8 mouse cellular contexts compared by ENCODE assay signal in the genomic region with DNA sequence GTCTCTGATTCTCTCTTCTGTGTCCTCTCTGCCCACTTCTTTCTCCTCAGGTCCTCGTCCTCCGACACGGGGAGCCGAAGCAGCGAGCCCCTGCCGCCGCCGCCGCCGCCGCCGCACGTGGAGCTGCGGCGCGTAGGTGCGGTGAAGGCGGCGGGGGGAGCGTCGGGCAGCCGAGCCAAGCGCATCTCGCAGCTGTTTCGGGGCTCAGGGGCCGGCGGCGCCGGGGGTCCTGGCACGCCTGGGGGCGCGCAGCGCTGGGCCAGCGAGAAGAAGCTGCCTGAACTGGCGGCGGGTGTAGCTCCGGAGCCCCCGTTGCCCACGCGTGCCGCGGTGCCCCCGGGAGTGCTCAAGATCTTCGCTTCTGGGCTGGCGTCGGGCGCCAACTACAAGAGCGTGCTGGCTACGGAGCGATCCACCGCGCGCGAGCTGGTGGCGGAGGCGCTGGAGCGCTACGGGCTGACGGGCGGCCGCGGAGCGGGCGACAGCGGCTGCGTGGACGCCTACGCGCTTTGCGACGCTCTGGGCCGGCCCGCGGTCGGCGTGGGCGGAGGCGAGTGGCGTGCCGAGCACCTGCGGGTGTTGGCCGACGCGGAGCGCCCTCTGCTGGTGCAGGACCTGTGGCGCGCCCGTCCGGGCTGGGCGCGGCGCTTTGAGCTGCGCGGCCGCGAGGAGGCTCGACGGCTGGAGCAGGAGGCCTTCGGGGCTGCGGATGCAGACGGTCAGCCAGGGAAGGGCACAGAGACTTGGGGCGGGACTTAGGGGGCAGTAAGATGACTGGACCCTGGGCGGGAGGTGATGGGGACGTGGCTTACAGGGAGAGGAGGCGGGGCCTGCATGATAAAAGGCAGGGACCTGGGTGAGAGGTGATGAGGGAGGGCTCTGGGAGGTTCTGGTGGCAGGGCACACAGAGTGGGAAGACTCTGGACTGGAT. TPM values are rescaled to one million over a fixed set of nuclear protein-coding genes. Genes with fewer than 3 reads are reported as not detected.
DNase-seq lines count a peak whose midpoint lies in the region; ATAC-seq and TF ChIP-seq lines count a peak whose summit lies in the region.

No protein-coding gene starts in this region.

- TF ChIP-seq EP300 in ES-Bruce4 (IDR thresholded peaks at IDR 0.05; ENCODE audit: insufficient read depth, low read depth, low read length) = no peak

- H3K4me2 ChIP-seq in forebrain, embryonic 15.5 days (replicated peaks) = peak overlapping the region; percentile 91
- H3K4me2 ChIP-seq in neural tube, embryonic 15.5 days = peak overlapping the region; percentile 88

- H3K4me1 ChIP-seq in ES-Bruce4 (ENCODE audit: control insufficient read depth, insufficient read depth, low read length) = peaks cover 5% of the 10 kb centered on the region
- peaks cover 11% of the 10 kb centered on the region for H3K4me1 ChIP-seq in forebrain, embryonic 15.5 days
- H3K4me1 ChIP-seq in lung, adult 2 months (ENCODE audit: control insufficient read depth, insufficient read depth, low read length) = 0 out of 2 replicates have a peak, but pooled peaks cover 7% of the 10 kb centered on the region
- peaks cover 24% of the 10 kb centered on the region for H3K4me1 ChIP-seq in neural tube, embryonic 15.5 days
- H3K4me1 ChIP-seq in testis, adult 2 months (ENCODE audit: control insufficient read depth, insufficient read depth, low read length) = peaks cover 28% of the 10 kb centered on the region

- H3K4me3 ChIP-seq in ES-Bruce4 (ENCODE audit: low read depth, low read length) = peak overlapping the region; percentile 57
- H3K4me3 ChIP-seq in forebrain, embryonic 15.5 days = peak overlapping the region; percentile 54
- peak overlapping the region; percentile 94 for H3K4me3 ChIP-seq in lung, adult 2 months (replicated peaks; ENCODE audit: extremely low read depth, low read depth, low read length)
- H3K4me3 ChIP-seq in neural tube, embryonic 15.5 days (replicated peaks) = peak overlapping the region; percentile 56
- peak overlapping the region; percentile 87 for H3K4me3 ChIP-seq in testis, adult 2 months (ENCODE audit: control insufficient read depth, low read depth, low read length)

- under 1% methylated on average over 105 of the region's 105 CpGs for WGBS in forebrain, embryonic 15.5 days
- WGBS in lung, adult 2 months = 3% methylated on average over 104 of the region's 105 CpGs
- WGBS in neural tube, embryonic 15.5 days = 2% methylated on average over 104 of the region's 105 CpGs

- TF ChIP-seq CTCF in ES-Bruce4 (IDR thresholded peaks at IDR 0.05; ENCODE audit: low read depth, low read length) = peak; percentile 71
- TF ChIP-seq CTCF in lung, adult 2 months (IDR thresholded peaks at IDR 0.05; ENCODE audit: insufficient read depth, low read length) = peak; percentile 57
- TF ChIP-seq CTCF in testis, adult 2 months (IDR thresholded peaks at IDR 0.05; ENCODE audit: control insufficient read depth, insufficient read depth, insufficient replicate concordance, low read depth, low read length) = peak; percentile 81

- intact Hi-C loops in heart, postnatal 36 days (cut with DNase I) = loop anchor here (5.0 kb wide), 1 partner anchor 36 kb away; no protein-coding TSS in a partner anchor

- no peaks in the 10 kb centered on the region for H3K27me3 ChIP-seq in ES-Bruce4 (ENCODE audit: control insufficient read depth, insufficient read depth, low read length, poor library complexity, severe bottlenecking)
- H3K27me3 ChIP-seq in forebrain, embryonic 15.5 days = no peaks in the 10 kb centered on the region
- H3K27me3 ChIP-seq in neural tube, embryonic 15.5 days (replicated peaks) = 0 out of 2 replicates have a peak, but pooled peaks cover 16% of the 10 kb centered on the region
- no peaks in the 10 kb centered on the region for H3K27me3 ChIP-seq in testis, adult 2 months (ENCODE audit: control insufficient read depth, insufficient read depth, low read length)

- DNase-seq in cerebellum, adult 18-20 months = peak; percentile 93 to 98
- peak; percentile 90 to 94 for DNase-seq in heart, postnatal 36 days
- peak; percentile 72 to 82 for DNase-seq in layer of hippocampus, adult 18-20 months (ENCODE audit: low spot score in 2 of 2)
- DNase-seq in lung, adult 2 months = peak; percentile 87

- no peaks in the 10 kb centered on the region for H3K36me3 ChIP-seq in ES-Bruce4 (ENCODE audit: control insufficient read depth, insufficient read depth, low read length, poor library complexity, severe bottlenecking)
- no peaks in the 10 kb centered on the region for H3K36me3 ChIP-seq in forebrain, embryonic 15.5 days
- H3K36me3 ChIP-seq in neural tube, embryonic 15.5 days = no peaks in the 10 kb centered on the region
- no peaks in the 10 kb centered on the region for H3K36me3 ChIP-seq in testis, adult 2 months (ENCODE audit: control insufficient read depth, insufficient read depth, low read length)

- H3K27ac ChIP-seq in ES-Bruce4 (ENCODE audit: insufficient read depth, low read length) = no peak overlapping the region
- H3K27ac ChIP-seq in forebrain, embryonic 15.5 days (replicated peaks) = peak overlapping the region; percentile 87
- H3K27ac ChIP-seq in neural tube, embryonic 15.5 days (replicated peaks) = peak overlapping the region; percentile 94
- peak overlapping the region; percentile 12 for H3K27ac ChIP-seq in testis, adult 2 months (ENCODE audit: control insufficient read depth, insufficient read depth, low read depth, low read length)

- H3K9ac ChIP-seq in ES-Bruce4 (ENCODE audit: low read depth, poor library complexity, severe bottlenecking) = peak overlapping the region; percentile 78
- peak overlapping the region; percentile 70 for H3K9ac ChIP-seq in forebrain, embryonic 15.5 days (replicated peaks)
- H3K9ac ChIP-seq in neural tube, embryonic 15.5 days (replicated peaks) = peak overlapping the region; percentile 66

- no peaks in the 10 kb centered on the region for H3K9me3 ChIP-seq in ES-Bruce4 (replicated peaks; ENCODE audit: control insufficient read depth, insufficient read depth, low read length, poor library complexity, severe bottlenecking)
- no peaks in the 10 kb centered on the region for H3K9me3 ChIP-seq in forebrain, embryonic 15.5 days
- no peaks in the 10 kb centered on the region for H3K9me3 ChIP-seq in neural tube, embryonic 15.5 days (replicated peaks)

- ATAC-seq in forebrain, embryonic 15.5 days (replicated peaks) = peak; percentile 88
- peak; percentile 90 for ATAC-seq in neural tube, embryonic 15.5 days (ENCODE audit: low FRiP score)

- TF ChIP-seq POLR2A in ES-Bruce4 (IDR thresholded peaks at IDR 0.05; ENCODE audit: insufficient read depth, low read length) = no peak
- TF ChIP-seq POLR2A in lung, adult 2 months (IDR thresholded peaks at IDR 0.05; ENCODE audit: borderline replicate concordance, extremely low read depth, low read depth, low read length) = no peak; the same call in 1 of the 2 replicates
- peak; percentile 27 for TF ChIP-seq POLR2A in testis, adult 2 months (IDR thresholded peaks at IDR 0.05; ENCODE audit: control insufficient read depth, low read depth, low read length)

RNA-seq across cellular contexts. Expression of a gene that starts 1.3 kb away (rescaled TPM):
- polyA plus RNA-seq in ES-Bruce4 (2011; ENCODE audit: insufficient read depth, insufficient read length, low read depth, missing spikeins) = 2.5 and 3.0 TPM in 2 replicates
- 15.5 and 16.6 TPM in 2 replicates for polyA plus RNA-seq in forebrain, embryonic 15.5 days (2015; fragmentation: Nextera tagmentation; extraction: Ambion mirVana)
- total RNA-seq in heart, postnatal 36 days (2021) = 10 to 100 TPM; 30.0 to 31.8 TPM
- 1 to 10 TPM; 6.0 to 6.3 TPM for total RNA-seq in layer of hippocampus, adult 18-20 months (2021)
- polyA plus RNA-seq in lung, adult 2 months (2012; rRNA removed) = 139 and 181 TPM in 2 replicates
- 15.4 and 17.6 TPM in 2 replicates for polyA plus RNA-seq in neural tube, embryonic 15.5 days (2015; fragmentation: Nextera tagmentation; extraction: Ambion mirVana)
- polyA plus RNA-seq in testis, adult 2 months (2012; rRNA removed) = 5.1 and 5.4 TPM in 2 replicates

RNA-seq across cellular contexts. Expression of a gene that starts 7.0 kb away (rescaled TPM):
- polyA plus RNA-seq in ES-Bruce4 (2011; ENCODE audit: insufficient read depth, insufficient read length, low read depth, missing spikeins) = 4.6 and 5.8 TPM in 2 replicates
- polyA plus RNA-seq in forebrain, embryonic 15.5 days (2015; fragmentation: Nextera tagmentation; extraction: Ambion mirVana) = 0.17 TPM in 1 of 2 replicates, not detected in the other
- total RNA-seq in heart, postnatal 36 days (2021) = under 1 TPM in 1 of 2 experiments, not detected in 1; 0.30 TPM
- not detected for total RNA-seq in layer of hippocampus, adult 18-20 months (2021)
- 1.7 and 2.0 TPM in 2 replicates for polyA plus RNA-seq in lung, adult 2 months (2012; rRNA removed)
- polyA plus RNA-seq in neural tube, embryonic 15.5 days (2015; fragmentation: Nextera tagmentation; extraction: Ambion mirVana) = 0.14 TPM in 1 of 2 replicates, not detected in the other
- 77.5 and 95.6 TPM in 2 replicates for polyA plus RNA-seq in testis, adult 2 months (2012; rRNA removed)

RNA-seq across cellular contexts. Expression of a gene that starts 11.1 kb away (rescaled TPM):
- polyA plus RNA-seq in ES-Bruce4 (2011; ENCODE audit: insufficient read depth, insufficient read length, low read depth, missing spikeins) = 2.2 and 4.1 TPM in 2 replicates
- 2.5 and 2.7 TPM in 2 replicates for polyA plus RNA-seq in forebrain, embryonic 15.5 days (2015; fragmentation: Nextera tagmentation; extraction: Ambion mirVana)
- 1 to 10 TPM; 4.3 to 7.5 TPM for total RNA-seq in heart, postnatal 36 days (2021)
- 1 to 10 TPM; 1.1 to 2.3 TPM for total RNA-seq in layer of hippocampus, adult 18-20 months (2021)
- 8.6 and 13.2 TPM in 2 replicates for polyA plus RNA-seq in lung, adult 2 months (2012; rRNA removed)
- 4.5 and 5.6 TPM in 2 replicates for polyA plus RNA-seq in neural tube, embryonic 15.5 days (2015; fragmentation: Nextera tagmentation; extraction: Ambion mirVana)
- 0.74 and 1.3 TPM in 2 replicates for polyA plus RNA-seq in testis, adult 2 months (2012; rRNA removed)

RNA-seq across cellular contexts. Expression of a gene that starts 11.5 kb away (rescaled TPM):
- polyA plus RNA-seq in ES-Bruce4 (2011; ENCODE audit: insufficient read depth, insufficient read length, low read depth, missing spikeins) = 3.0 and 3.9 TPM in 2 replicates
- not detected in 2 replicates for polyA plus RNA-seq in forebrain, embryonic 15.5 days (2015; fragmentation: Nextera tagmentation; extraction: Ambion mirVana)
- not detected for total RNA-seq in heart, postnatal 36 days (2021)
- total RNA-seq in layer of hippocampus, adult 18-20 months (2021) = under 1 TPM in 1 of 2 experiments, not detected in 1; 0.18 TPM
- 0.78 TPM in 1 of 2 replicates, not detected in the other for polyA plus RNA-seq in lung, adult 2 months (2012; rRNA removed)
- 0.69 TPM in 1 of 2 replicates, not detected in the other for polyA plus RNA-seq in neural tube, embryonic 15.5 days (2015; fragmentation: Nextera tagmentation; extraction: Ambion mirVana)
- 0.08 and 0.21 TPM in 2 replicates for polyA plus RNA-seq in testis, adult 2 months (2012; rRNA removed)

RNA-seq across cellular contexts. Expression of a gene that starts 13.3 kb away (rescaled TPM):
- polyA plus RNA-seq in ES-Bruce4 (2011; ENCODE audit: insufficient read depth, insufficient read length, low read depth, missing spikeins) = 0.94 and 1.7 TPM in 2 replicates
- not detected in 2 replicates for polyA plus RNA-seq in forebrain, embryonic 15.5 days (2015; fragmentation: Nextera tagmentation; extraction: Ambion mirVana)
- not detected for total RNA-seq in heart, postnatal 36 days (2021)
- not detected for total RNA-seq in layer of hippocampus, adult 18-20 months (2021)
- not detected in 2 replicates for polyA plus RNA-seq in lung, adult 2 months (2012; rRNA removed)
- 0.17 and 2.3 TPM in 2 replicates for polyA plus RNA-seq in neural tube, embryonic 15.5 days (2015; fragmentation: Nextera tagmentation; extraction: Ambion mirVana)
- 3.6 and 3.7 TPM in 2 replicates for polyA plus RNA-seq in testis, adult 2 months (2012; rRNA removed)

Comparison
In these comparisons a context has a peak if more than half of its experiments do, and no peak if none do; other contexts are left out.
1. RNA of a gene that starts 7.0 kb away (polyA plus RNA-seq): 77.5 to 95.6 TPM in testis, adult 2 months; 4.6 to 5.8 TPM in ES-Bruce4, 1.7 to 2.0 TPM in lung, adult 2 months, 0.14 TPM in neural tube, embryonic 15.5 days and 0.17 TPM in forebrain, embryonic 15.5 days; every median in the first group is over 10 times any median in the second.
2. Peak in every context shown above with its lines, with median percentiles within 50 percentile points of each other: H3K4me3 ChIP-seq, H3K9ac ChIP-seq, CTCF ChIP-seq and DNase-seq.